Mouse (Mus musculus): ENCODE measurements around the gene Prkaa2.

The Prkaa2 gene

DNA sequence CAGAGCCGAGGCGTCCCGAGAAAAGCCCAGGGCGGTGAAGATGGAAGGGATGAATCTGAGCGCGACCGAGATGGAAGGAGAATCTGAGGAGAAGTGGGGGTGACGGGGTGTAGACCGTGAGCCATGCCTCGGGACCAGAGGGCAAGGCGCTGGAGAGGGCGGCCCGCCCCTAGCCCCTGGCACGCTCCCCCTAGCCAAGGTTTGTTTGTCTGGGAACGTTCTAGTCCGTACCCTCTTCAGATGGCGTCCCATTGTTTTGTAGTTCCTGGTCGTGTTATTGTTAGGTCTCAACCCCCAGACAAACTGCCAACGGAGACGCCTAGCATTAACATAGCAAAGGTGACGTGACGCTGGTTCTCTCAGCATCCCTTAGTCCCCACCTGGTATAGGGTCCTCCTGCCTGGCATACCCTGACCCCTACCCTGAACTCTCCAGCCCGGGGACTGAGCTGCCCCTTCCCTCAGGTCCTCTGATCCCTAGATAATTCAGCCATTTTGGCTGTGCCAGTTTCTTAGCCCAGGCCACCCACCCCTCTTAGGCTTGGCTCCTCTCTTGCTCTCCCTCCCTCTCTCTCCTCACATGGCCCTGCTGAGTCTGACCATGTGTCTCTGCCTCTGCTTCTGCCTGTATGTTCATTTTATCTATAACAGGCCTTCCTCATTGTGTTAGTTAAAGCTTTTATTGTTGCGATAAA is 447 bp upstream of the Prkaa2 start:
- DNase-seq (ENCODE audit: low read depth, low spot score), result no peak

DNA sequence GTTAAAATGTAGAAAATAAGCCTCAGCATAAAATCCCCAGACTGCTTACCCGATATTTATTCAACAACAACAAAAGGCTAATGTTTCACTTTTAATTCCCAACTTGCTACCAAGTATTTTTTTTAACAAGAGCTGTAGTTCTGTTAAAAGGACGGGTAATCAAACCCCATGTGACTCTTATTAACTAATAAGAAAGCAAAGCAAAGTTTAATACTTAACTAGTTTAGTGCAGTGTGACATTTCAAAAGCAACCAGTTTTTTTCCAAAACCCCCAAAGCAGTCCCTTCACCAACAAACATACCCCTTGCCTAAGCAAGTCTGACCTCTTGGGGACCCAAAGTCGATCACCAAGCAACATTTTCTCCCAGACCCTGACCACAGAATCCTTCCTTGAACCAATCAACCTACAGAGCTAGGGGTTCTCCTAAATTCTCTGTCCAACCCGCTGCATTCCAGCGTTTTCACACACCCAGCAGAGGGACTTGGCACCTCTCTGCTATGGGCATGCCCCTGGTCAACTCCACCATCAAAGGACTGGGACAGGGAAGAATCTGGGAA is 970 bp downstream of the Prkaa2 start:
- no peak for DNase-seq (ENCODE audit: low read depth, low spot score)

DNA sequence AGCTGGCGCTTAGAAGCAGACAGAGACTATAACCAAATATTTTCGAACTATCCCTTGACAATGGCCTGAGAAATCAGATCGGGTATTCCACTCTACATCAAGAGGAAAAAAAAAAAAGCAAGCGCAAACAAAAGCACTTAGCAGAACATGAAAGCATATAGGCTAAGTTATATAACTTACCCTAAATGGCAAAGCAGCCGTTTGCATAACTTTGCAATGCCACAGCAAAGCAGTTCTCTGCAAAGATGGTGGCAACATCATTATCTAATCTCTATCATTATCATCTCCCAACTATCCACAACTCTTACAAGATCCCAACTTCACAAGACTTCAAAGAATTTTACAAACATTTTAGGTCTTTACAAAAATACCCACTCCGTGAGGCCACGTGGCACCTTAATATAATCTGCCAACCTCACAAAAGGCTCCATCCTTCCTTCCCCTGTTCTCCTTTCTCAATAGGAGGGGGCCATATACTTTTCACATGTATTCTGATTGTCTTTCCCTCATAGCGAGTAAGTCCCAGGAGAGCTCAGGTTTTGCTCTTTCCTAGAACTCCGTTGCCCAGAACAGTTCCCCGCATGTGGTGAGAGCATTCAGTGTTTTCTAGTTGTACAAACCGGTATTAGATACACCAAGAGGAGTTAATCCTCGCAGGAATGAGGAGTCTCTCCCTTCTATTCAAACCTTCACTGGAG is 1.6 kb downstream of the Prkaa2 start:
- DNase-seq (ENCODE audit: low read depth, low spot score), result no peak

DNA sequence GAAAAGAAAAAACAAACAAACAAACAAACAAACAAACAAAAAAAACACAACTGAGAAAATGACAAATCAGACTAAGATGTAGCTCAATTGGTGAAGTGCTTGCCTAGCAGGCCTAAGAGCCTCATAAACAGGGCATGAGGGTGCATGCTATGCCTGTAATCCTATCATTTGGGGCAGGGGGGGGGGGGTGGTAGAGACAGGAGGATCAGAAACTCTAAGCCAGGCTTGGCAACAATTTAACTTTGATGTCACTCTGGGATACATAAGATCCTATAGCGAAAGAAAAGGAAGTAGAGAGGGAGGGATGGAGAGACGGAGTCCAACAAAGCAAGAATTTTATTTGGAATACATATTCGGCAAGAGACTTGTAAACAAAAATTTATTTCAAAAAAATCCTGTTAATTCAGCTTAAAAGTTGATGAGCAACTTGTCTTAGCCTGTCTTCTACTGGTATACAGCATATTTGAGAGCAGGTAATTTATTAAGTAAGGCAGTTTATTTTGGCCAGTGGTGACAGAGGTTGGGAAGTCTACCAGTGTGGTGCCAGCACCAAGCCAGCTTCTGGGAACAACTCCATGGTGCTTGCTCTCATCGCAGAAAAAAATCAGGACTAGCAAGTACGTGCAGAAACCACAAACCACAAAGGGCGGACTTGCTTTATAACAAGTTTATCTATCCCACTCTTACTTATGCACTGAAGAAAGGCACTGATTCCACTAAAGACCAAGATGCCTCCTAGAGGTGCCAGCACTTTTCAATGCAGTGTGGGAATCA is 5.4 kb downstream of the Prkaa2 start:
- no peak for DNase-seq (ENCODE audit: low read depth, low spot score)

DNA sequence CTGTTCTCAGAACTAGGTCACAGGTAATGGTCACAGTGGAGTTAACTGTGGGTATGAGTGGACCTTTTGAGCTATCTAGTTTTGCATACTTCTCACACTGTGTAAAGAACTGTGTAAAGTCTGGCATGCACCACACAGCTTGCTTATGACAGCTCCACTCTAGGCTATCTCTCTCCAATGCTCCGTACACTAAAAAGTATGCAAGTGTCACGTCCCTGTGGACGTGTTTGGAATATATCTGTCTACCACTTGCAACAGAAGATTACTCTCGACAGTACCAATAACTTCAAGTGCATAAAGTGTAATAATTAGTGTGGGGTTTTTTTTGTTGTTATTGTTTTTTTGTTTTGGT is 8.4 kb downstream of the Prkaa2 start:
- DNase-seq (ENCODE audit: low read depth, low spot score), result no peak

DNA sequence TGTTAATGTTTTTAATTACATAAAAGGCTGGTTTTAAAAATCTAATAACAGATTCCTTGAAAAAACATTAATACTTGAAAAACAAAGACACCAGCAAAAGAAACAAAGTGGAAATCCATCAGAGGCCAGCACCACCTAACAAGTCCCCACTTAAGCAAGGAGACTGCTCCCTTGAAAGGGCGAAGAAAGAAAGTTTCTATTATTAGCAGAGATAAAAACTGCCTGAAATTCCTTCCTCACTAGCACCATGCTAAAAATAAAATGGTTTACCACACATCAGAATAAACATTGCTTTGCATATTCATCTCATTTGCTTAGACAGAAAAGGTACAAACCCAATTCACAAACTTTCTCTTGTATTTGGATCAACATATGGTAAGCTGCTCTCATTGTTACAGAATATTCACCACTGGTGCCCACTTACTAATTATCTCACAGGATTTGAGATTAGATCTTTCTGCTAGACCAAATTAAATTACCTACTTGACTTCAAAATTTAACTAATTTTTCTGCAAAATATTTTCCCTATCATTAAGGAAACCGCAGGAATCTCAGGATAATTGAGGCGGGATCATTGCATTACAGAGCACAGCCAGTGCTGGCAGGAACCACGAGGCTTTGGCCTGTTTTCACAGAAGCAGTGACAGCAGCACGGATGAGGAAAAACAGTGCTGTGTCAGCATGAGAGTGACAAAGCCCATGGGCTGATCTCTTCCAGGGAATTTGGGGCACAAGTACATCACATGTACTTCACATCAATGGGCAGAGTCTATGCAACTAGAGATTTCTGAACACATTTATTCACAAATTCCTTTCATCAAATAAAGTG is 9.0 kb downstream of the Prkaa2 start:
- DNase-seq (ENCODE audit: low read depth, low spot score), result no peak

DNA sequence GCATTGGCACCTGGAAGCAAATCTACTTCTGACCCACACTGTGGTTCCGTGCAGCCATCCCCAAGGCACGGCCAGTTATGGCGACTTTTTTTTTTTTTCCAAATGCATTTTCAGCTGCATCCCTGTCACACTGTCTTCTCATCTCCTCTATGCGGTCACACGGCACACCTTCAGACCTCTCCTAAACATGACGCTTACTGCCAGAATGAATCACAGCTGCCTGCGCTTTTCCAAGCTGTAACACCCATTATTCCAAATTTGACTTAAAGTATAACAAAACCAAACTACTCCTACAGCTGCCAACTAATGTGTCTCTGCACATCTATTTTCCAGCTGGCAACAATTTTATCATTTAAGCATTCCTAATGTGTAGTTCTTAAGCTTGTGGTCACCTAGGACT is 11.0 kb downstream of the Prkaa2 start:
- DNase-seq (ENCODE audit: low read depth, low spot score), result no peak

DNA sequence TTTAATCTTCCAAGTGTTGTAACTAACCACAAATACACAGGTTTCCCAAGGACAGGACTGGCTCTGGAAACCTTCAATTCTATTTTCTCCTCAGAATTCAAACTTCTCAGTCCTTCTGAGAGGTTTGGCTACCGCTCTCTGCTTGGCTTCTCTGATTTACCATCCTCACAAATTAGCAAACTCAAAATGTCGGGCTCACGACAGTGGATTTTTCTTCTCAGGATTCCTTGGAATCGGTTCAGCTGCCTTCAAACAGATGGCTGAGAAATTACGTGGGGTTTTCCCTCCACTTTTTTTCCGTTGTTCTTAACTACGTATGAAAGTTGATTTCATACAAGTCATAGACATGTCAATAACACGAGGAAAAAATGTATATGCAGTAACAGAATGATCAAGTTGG is 11.5 kb downstream of the Prkaa2 start:
- no peak for DNase-seq (ENCODE audit: low read depth, low spot score)

DNA sequence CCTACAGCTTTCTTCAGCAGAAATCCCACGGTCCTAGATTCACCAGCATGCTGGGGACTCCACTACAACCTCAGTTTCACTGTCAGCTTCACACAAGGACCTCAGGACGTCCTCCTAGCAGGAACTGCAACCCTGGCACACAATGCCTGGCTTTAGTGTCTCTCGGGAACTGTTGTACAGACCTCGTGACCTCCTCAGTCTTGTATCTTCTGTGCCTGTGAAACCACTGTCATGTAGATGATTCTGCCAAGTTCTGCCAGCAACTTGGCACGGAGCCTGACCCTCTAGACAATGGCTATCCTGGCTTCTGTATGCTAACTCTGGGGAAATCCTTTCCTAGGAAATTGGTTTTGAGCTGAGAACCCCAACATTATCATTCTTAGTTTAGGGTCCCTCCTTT is 14.4 kb downstream of the Prkaa2 start:
- DNase-seq (ENCODE audit: low read depth, low spot score), result no peak

DNA sequence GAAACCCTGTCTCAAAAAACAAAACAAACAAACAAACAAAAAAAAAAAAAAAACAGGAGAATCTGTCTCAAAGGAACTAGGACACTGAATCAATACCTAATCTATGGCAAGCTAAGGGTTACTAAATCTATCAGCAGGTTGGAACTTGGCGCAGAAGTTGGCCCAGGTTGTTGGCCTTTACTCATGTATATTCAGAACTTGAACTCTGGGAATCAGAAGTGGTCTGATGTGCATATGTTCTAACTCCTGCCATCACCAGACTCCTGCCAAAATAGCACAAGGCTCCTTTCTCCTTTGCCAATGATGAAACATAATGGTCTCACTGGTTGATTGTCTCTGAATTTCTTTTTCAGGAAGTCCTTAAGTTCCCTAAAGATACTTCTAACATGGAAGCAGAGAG is 15.7 kb downstream of the Prkaa2 start:
- no peak for DNase-seq (ENCODE audit: low read depth, low spot score)

DNA sequence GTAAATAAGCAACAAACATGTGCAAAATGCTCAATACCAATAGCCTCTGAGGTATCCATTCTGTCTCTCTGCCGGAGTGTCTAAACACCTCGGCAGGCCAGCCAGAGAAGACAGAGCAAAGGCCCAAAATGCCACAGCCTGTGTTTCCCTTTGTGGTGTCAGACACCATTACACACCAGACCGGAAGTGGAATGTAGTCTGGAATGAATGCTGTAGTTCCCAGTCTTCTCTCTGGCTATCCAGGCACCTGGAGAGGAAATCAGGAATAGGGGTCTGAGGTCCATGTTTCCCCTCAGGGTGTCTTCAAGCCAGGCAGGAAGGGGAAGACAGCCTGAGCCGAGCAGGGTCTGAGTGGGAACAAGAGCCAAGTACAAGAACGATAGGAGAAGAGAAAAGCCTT is 19.3 kb downstream of the Prkaa2 start:
- no peak for DNase-seq (ENCODE audit: low read depth, low spot score)

DNA sequence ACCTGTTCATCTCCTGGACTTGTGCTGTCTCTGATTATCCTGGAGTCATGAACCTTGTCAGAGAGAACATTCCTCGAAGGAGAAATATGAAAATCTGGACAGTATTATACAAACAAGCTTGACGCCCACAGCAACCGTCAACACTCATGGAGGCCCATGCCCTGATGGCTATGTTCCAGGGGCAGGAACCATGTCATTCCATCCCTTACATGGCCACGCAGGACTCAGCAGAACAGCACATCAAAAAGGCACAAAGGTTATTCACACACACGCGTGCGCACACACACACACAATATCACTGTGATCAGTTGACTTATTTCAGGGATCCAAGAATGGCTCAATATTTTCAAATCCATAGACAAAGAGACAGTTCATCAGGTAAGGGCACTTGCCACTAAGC is 20.3 kb downstream of the Prkaa2 start:
- DNase-seq (ENCODE audit: low read depth, low spot score), result no peak

DNA sequence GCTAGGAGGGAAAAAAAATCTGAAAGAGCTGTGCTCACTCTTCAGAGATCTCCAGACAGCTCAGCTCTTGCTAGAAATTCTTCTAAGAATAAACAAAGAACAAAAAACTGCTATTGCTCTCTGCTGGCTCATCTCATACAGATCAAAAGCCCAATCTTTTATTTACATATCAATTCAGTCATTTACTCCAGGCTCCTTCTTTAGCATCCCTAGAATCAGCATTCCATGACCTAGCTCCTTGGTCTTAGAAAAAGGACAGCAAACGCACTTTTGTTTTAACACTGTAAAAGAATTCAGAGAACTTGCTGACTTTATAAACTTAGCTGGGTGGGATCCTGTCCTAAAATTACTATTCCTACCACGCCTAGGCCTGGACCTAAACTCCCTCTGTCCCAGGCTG is 21.0 kb downstream of the Prkaa2 start:
- DNase-seq (ENCODE audit: low read depth, low spot score), result no peak

DNA sequence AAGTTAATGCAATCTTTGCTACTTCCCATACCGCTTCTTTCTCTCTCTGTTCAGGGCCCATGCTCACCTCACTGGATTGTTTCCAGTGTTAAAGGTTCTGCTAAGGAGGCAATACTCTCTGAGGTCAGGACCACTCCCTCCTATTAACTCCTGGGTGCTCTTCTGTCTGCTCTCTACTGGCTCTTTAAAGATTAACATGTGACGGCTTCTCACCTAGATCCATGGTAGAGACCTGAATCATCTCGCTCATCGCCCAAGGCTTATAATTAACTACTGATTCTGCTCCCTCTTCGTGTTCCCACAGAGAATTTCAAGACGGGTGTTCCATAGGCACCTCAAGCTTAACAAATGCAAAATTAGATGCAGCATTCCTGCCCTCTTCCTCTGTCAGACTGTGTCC is 33.5 kb downstream of the Prkaa2 start:
- no peak for DNase-seq (ENCODE audit: low read depth, low spot score)

DNA sequence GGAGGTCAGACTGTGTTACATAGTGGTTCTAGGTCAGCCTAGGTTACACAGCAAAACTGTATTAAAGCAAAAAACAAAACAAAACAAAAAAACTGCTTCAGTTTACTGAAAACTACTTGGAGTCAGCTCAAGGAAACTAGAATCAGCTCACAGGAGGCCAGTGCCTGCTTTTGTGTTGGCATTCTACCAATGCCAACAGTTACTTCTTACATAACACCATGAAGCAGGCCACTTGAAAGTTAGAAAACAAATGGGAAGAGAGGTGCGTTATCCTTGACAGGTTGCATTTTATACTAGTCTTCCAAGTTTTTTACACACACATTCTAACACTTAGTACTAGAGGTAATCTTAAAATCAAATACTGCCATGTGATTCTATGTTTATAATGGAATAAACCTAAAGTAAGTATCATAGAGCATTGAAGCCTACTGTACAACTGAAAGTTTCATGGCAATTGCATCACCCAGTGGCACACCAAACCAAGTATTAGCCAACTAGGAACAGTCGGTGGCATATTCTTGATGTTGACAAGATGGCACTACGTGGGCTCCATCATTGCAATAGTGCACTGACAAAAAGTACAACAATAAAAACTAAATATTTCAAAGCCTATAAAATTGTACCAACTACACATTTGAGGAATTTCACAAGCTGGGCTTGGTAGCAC is 37.8 kb downstream of the Prkaa2 start:
- DNase-seq (ENCODE audit: low read depth, low spot score), result no peak

DNA sequence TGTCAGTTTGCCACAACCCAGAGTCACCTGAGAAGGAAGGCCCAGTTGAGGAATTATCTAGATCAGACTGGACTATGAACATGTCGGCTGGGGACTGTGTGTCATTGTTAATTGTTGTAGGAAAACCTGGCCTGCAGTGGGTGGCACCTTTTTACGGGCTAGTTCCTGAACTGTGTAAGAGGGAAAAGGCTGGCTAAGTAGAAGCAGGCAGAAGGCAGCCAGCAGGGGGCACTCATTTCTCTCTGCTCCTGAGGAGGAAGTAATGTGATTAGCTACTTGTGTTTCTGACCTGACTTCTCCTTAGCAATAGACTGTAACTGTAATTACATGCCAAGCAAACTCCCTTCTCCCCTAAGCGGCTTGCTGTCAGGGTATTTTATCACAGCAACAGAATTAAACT is 38.7 kb downstream of the Prkaa2 start:
- peak; percentile 57 for DNase-seq (ENCODE audit: low read depth, low spot score)

DNA sequence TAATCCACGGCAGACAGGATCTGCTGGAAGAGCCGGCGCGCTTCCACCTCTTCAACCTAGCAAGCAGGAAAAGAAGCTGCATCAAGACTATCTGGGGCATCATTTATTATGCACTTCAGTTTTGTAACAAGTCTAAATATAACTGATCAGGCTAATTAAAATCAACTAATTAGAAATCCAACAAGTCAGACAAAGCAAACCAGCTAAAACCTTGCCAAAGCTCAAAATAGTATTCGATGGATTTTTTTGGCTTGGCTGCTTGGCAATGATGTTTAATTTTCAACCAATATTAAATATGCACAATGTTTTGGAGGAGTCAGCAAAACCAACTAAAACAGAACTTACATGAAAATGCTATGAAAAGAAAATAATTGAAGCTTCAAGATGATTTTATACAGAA is 58.4 kb downstream of the Prkaa2 start:
- no peak for DNase-seq (ENCODE audit: low read depth, low spot score)

DNA sequence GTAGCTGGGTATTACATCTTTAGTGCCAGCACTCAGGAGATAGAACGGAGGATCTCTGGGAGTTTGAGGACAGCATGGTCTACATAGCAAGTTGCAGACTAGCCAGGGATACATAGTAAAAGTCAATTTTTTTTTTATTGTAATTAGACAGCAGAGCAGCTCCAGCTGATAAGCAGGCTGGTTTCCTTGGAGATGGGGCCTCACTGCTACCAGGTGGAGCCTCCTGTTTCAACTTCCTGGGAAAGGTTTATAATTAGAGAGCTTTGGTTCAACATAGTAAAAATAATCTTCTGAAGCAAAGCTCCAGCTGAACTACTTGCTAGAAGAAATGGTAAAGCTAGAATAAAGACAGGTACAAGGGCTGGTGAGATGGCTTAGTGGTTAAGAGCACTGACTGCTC is 59.6 kb downstream of the Prkaa2 start:
- DNase-seq (ENCODE audit: low read depth, low spot score), result no peak

DNA sequence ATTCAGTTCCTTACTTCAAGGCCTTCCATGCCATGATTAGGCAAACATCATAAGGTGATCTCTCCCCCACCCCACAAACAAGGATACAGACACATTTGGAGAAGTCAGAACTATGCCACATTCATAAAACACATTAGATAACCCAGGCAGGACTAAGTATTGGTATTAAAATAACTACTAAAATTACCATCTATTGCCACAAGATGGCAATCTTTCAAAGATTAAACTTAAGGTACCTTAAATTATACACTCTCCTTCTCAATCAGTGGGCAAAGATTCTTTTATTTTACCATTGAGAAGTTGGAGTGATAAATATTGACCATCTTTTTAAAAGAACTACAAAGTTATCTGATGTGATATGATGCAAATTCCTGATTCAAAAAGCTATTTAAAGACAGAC is 75.4 kb downstream of the Prkaa2 start:
- DNase-seq (ENCODE audit: low read depth, low spot score), result no peak

DNA sequence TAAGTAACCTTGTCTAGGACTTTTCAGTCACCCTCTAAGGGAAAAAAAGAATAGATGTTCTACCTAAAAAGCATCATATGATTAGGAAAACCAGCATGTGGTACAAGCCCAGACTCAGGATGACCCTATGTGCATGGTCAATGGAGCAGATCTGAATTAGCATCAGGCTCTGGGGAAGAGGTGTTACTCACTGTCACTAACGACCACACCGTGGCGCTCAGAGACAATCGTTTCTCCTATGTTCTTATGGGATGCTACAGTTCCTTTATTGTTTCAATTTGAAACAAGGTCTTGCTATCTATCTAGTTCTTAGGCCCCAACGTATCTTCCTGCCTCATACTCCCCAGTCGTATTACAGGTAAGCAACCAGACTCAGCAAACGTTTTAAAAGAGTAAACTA is 76.5 kb downstream of the Prkaa2 start:
- DNase-seq (ENCODE audit: low read depth, low spot score), result no peak

DNA sequence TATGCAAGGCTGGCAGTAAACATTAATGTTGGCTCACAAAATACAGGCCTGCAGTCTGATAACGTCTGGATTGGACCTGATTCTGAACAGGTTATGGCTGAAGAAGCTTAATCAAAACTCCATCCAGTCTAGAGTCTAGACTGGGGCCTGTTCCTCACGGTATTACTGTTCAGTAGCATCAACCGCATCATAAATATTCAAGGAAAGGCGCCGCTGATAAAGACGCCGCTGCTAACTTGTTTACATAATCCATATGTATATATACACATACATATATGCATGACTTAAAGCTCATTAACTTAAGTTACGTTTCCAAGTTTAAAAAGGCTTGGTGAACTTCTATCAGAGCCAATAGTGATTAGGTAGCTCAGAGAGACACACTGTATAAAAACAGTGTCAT is 78.6 kb downstream of the Prkaa2 start:
- DNase-seq (ENCODE audit: low read depth, low spot score), result no peak
